Mouse (Mus musculus) frontal cortex, adult 2 months (tissue): ENCODE results near the gene Tigar. TPM values are rescaled to one million over a fixed set of nuclear protein-coding genes. Genes with fewer than 3 reads are reported as not detected.

Source experiments
- DNase-seq, 2 experiments: peaks; one replicate each; pipeline ENCODE4 v3.0.0; 2022; ENCODE audit warnings: low spot score in 1 of 2; ENCODE audit errors: extremely low spot score in 1 of 2
- polyA plus RNA-seq: library from polyadenylated mRNA; depleted of rRNA; stranded (reverse); fragments of >200 nt; gene quantifications from 2 replicates; pipeline ENCODE4 v1.2.3, GENCODE M21; 2012; rRNA removed

The Tigar gene
- polyA plus RNA-seq = 16.2 and 16.6 TPM in 2 replicates

GRCm38 (mm10) chr6:127109402-127109930, at the start of gene Tigar:
Gene Tigar, minus strand, starts transcription at chr6:127109557.
- DNase-seq = peak; percentile 94 to 97

- no peak for DNase-seq
Observed at GRCm38 (mm10) chr6:127157321-127157720, 48.0 kb upstream of the Tigar start.

- peak in 1 of 2 experiments; percentile 38 for DNase-seq
Observed at GRCm38 (mm10) chr6:127155468-127155867, 46.1 kb upstream of the Tigar start.

GRCm38 (mm10) chr6:127154708-127155268, 45.4 kb upstream of the Tigar start:
- DNase-seq = no peak

- DNase-seq = no peak
Observed at GRCm38 (mm10) chr6:127153972-127154707, 44.8 kb upstream of the Tigar start.

GRCm38 (mm10) chr6:127153296-127153800, 44.0 kb upstream of the Tigar start:
- peak in 1 of 2 experiments; percentile 45 for DNase-seq

- peak in 1 of 2 experiments; percentile 58 for DNase-seq
Observed at GRCm38 (mm10) chr6:127152106-127152951, 43.0 kb upstream of the Tigar start, which contains the start of gene Ccnd2. Gene Ccnd2, minus strand, starts transcription at chr6:127152193.

GRCm38 (mm10) chr6:127151565-127152105, 42.3 kb upstream of the Tigar start:
- peak in 1 of 2 experiments; percentile 42 for DNase-seq

GRCm38 (mm10) chr6:127150663-127151564, 41.6 kb upstream of the Tigar start:
- DNase-seq = peak; percentile 45 to 80

GRCm38 (mm10) chr6:127149944-127150662, 40.7 kb upstream of the Tigar start:
- peak in 1 of 2 experiments; percentile 42 for DNase-seq

GRCm38 (mm10) chr6:127149303-127149943, 40.1 kb upstream of the Tigar start:
- DNase-seq = no peak

- peak in 1 of 2 experiments; percentile 37 for DNase-seq
Observed at GRCm38 (mm10) chr6:127148526-127149302, 39.4 kb upstream of the Tigar start.

GRCm38 (mm10) chr6:127147665-127148064, 38.3 kb upstream of the Tigar start:
- DNase-seq = peak; percentile 60 to 91

- DNase-seq = no peak
Observed at GRCm38 (mm10) chr6:127146322-127146947, 37.1 kb upstream of the Tigar start.

GRCm38 (mm10) chr6:127145464-127146190, 36.3 kb upstream of the Tigar start:
- DNase-seq = no peak

- DNase-seq = no peak
Observed at GRCm38 (mm10) chr6:127143576-127144288, 34.4 kb upstream of the Tigar start.
